Mouse (Mus musculus) cerebellum, adult 2 months (tissue): ENCODE results near the gene Tmco4. TPM values are rescaled to one million over a fixed set of nuclear protein-coding genes. Genes with fewer than 3 reads are reported as not detected.

Source experiments
- DNase-seq, 2 experiments: peaks; one replicate each; pipeline ENCODE4 v3.0.0; 2021
- H3K27ac ChIP-seq: fragments of 200-500 bp; 2 replicates; pipeline ENCODE4 v1.5.1; 2012; ENCODE audit warnings: low read length, control low read depth, inconsistent platforms; ENCODE audit not compliant: insufficient read depth
- H3K27me3 ChIP-seq: fragments of 200-500 bp; 2 replicates; pipeline ENCODE4 v1.6.1; 2012; ENCODE audit warnings: inconsistent platforms, mild to moderate bottlenecking, low read length, moderate library complexity; ENCODE audit not compliant: control insufficient read depth, insufficient read depth
- H3K4me1 ChIP-seq: fragments of 200-500 bp; 2 replicates; pipeline ENCODE4 v1.6.1; 2011; ENCODE audit warnings: low read length; ENCODE audit not compliant: control insufficient read depth, insufficient read depth
- H3K4me3 ChIP-seq: fragments of 200-500 bp; replicated peaks from 2 replicates; pipeline ENCODE3; 2011; ENCODE audit warnings: mild to moderate bottlenecking, low read depth, low read length, control low read depth; ENCODE audit not compliant: insufficient read depth
- CTCF ChIP-seq: fragments of 200-500 bp; IDR thresholded peaks from 2 replicates; pipeline ENCODE4 v1.5.1; 2011; ENCODE audit warnings: low read depth, mild to moderate bottlenecking, control low read depth, low read length, moderate library complexity, borderline replicate concordance; ENCODE audit not compliant: insufficient read depth
- POLR2A ChIP-seq: fragments of 200-500 bp; IDR thresholded peaks from 2 replicates; pipeline ENCODE4 v1.6.1; 2011; ENCODE audit warnings: low read length, control low read depth, borderline replicate concordance; ENCODE audit not compliant: insufficient read depth
- WGBS: fragments of 180-500 bp; shearing (Covaris S2); methylation state at CpG from one replicate; pipeline ENCODE4 v1.1.7; 2018; 5-methylcytosine and 5-hydroxymethylcytosine counted together
- polyA plus RNA-seq: library from polyadenylated mRNA; depleted of rRNA; stranded (reverse); fragments of >200 nt; gene quantifications from 2 replicates; pipeline ENCODE4 v1.2.3, GENCODE M21; 2012

Tmco4 gene
- polyA plus RNA-seq, 1 experiment, result 2.4 TPM

- TF ChIP-seq CTCF (no peak), POLR2A (no peak)
- 92% methylated on average over 4 of the region's 4 CpGs for WGBS
- Histone ChIP-seq H3K27ac (no peak overlapping the region), H3K27me3 (no peaks in the 10 kb centered on the region), H3K4me1 (no peaks in the 10 kb centered on the region), H3K4me3 (no peak overlapping the region)
- DNase-seq, result no peak
These were observed 24.4 kb downstream of the Tmco4 start for GRCm38 (mm10) chr4:138997121-138997520.

- Histone ChIP-seq H3K27ac (no peak overlapping the region), H3K4me1 (no peaks in the 10 kb centered on the region), H3K4me3 (no peak overlapping the region), H3K27me3 (no peaks in the 10 kb centered on the region)
- DNase-seq, result no peak
- no peak for TF ChIP-seq CTCF
- TF ChIP-seq POLR2A, result no peak
- WGBS, result 90% methylated on average over 11 of the region's 11 CpGs
These were observed 25.9 kb downstream of the Tmco4 start for GRCm38 (mm10) chr4:138998611-138999010.

GRCm38 (mm10) chr4:139001026-139001425 lies 28.3 kb downstream of the Tmco4 start:
- H3K27me3 ChIP-seq, result no peaks in the 10 kb centered on the region
- DNase-seq, result no peak
- 72% methylated on average over 2 of the region's 2 CpGs for WGBS
- TF ChIP-seq CTCF, result no peak
- no peak for TF ChIP-seq POLR2A
- no peaks in the 10 kb centered on the region for H3K4me1 ChIP-seq
- H3K27ac ChIP-seq, result no peak overlapping the region
- no peak overlapping the region for H3K4me3 ChIP-seq

- Histone ChIP-seq H3K4me3 (no peak overlapping the region), H3K27ac (no peak overlapping the region), H3K27me3 (no peaks in the 10 kb centered on the region), H3K4me1 (no peaks in the 10 kb centered on the region)
- DNase-seq, result peak in 1 of 2 experiments; percentile 12
- 16% methylated on average over 6 of the region's 6 CpGs for WGBS
- no peak; the same call in 1 of the 2 replicates for TF ChIP-seq CTCF
- no peak for TF ChIP-seq POLR2A
These were observed 28.7 kb downstream of the Tmco4 start for GRCm38 (mm10) chr4:139001433-139001832.

GRCm38 (mm10) chr4:139004067-139004466 lies 31.4 kb downstream of the Tmco4 start:
- no peak overlapping the region for H3K4me3 ChIP-seq
- no peak for DNase-seq
- no peaks in the 10 kb centered on the region for H3K4me1 ChIP-seq
- no peak overlapping the region for H3K27ac ChIP-seq
- 77% methylated on average over 8 of the region's 8 CpGs for WGBS
- H3K27me3 ChIP-seq, result no peaks in the 10 kb centered on the region
- no peak for TF ChIP-seq CTCF

- no peaks in the 10 kb centered on the region for H3K27me3 ChIP-seq
- no peaks in the 10 kb centered on the region for H3K4me1 ChIP-seq
- H3K27ac ChIP-seq, result no peak overlapping the region
- TF ChIP-seq POLR2A (no peak), CTCF (no peak)
- DNase-seq, result no peak
- no peak overlapping the region for H3K4me3 ChIP-seq
- WGBS, result 25% methylated on average over 5 of the region's 6 CpGs
These were observed 32.5 kb downstream of the Tmco4 start for GRCm38 (mm10) chr4:139005214-139005613.

- WGBS, result 90% methylated on average over 3 of the region's 3 CpGs
- TF ChIP-seq CTCF, result no peak
- no peaks in the 10 kb centered on the region for H3K27me3 ChIP-seq
- H3K4me3 ChIP-seq, result no peak overlapping the region
- H3K27ac ChIP-seq, result no peak overlapping the region
- no peaks in the 10 kb centered on the region for H3K4me1 ChIP-seq
- DNase-seq, result no peak
These were observed 34.7 kb downstream of the Tmco4 start for GRCm38 (mm10) chr4:139007353-139007752.

- no peak for DNase-seq
- H3K4me1 ChIP-seq, result no peaks in the 10 kb centered on the region
- H3K4me3 ChIP-seq, result no peak overlapping the region
- 73% methylated on average over 6 of the region's 6 CpGs for WGBS
- TF ChIP-seq POLR2A, result no peak
- no peak for TF ChIP-seq CTCF
- H3K27me3 ChIP-seq, result no peaks in the 10 kb centered on the region
- no peak overlapping the region for H3K27ac ChIP-seq
These were observed 35.4 kb downstream of the Tmco4 start for GRCm38 (mm10) chr4:139007981-139008536.
